Mouse (Mus musculus) cerebellum, adult 2 months (tissue): ENCODE measurements around the gene Gbp2b.

Source experiments
- CTCF ChIP-seq: fragments of 200-500 bp; IDR thresholded peaks from 2 replicates; pipeline ENCODE4 v1.5.1; 2011; ENCODE audit warnings: low read depth, mild to moderate bottlenecking, control low read depth, low read length, moderate library complexity, borderline replicate concordance; ENCODE audit not compliant: insufficient read depth
- POLR2A ChIP-seq: fragments of 200-500 bp; IDR thresholded peaks from 2 replicates; pipeline ENCODE4 v1.6.1; 2011; ENCODE audit warnings: low read length, control low read depth, borderline replicate concordance; ENCODE audit not compliant: insufficient read depth

DNA sequence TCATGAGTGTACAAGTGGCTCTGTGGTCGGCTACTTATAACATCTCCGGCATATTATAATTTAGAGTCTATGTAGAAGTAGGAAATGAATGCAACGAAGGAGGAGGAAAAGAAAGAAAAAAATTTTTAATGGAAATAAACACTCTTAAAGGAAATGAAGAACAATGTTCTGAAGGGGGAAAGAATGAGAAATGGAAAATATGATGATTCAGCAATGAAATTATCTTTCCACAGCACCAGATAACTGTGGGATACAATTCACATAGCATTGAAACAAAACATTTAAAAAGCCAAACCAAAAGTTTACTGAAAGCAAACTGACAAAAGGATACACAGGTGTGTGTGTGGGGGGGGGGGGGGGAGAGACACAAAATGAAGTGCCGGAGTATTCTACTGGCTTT is 11.6 kb upstream of the Gbp2b start:
- TF ChIP-seq CTCF (no peak), POLR2A (no peak)
